Mouse (Mus musculus) left cerebral cortex, adult 9 months (tissue): ENCODE data around the gene Nono.
A peak's percentile ranks its signal among the peaks of the same experiment; 100 is the strongest.

ENCODE experiments used
- DNase-seq, 2 experiments: peaks; one replicate each; pipeline ENCODE4 v3.0.0; 2022; ENCODE audit warnings: low spot score in 2 of 2

Gene Nono

GRCm38 (mm10) chrX:101481604-101482350 lies 52.7 kb downstream of the Nono start:
- DNase-seq: no peak

- DNase-seq: peak; percentile 2 to 20
Measured at GRCm38 (mm10) chrX:101486487-101487152, 57.5 kb downstream of the Nono start.
